Mouse (Mus musculus): Measurements from ENCODE around the gene Abcg4.

Gene Abcg4

DNA sequence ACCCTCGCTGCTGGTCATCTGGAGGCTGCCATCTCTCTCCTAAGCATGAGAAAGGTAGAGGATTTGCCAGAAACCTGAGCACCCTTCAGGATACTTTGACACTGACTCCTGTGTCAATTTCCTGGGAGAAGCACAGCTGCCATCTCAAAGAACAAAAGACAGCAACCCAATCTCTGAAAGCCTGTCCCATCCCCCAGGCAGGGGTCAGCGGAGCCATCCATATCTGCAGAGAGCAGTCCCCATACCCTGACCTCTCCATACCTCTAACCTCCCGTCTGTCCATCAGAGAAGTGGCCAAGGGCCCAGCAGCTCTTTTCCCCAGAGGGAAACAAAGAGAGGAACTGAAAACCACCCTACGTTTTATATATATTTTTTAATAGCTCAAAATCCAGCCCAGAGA lies 51.8 kb downstream of the Abcg4 start:
- DNase-seq, result no peak

DNA sequence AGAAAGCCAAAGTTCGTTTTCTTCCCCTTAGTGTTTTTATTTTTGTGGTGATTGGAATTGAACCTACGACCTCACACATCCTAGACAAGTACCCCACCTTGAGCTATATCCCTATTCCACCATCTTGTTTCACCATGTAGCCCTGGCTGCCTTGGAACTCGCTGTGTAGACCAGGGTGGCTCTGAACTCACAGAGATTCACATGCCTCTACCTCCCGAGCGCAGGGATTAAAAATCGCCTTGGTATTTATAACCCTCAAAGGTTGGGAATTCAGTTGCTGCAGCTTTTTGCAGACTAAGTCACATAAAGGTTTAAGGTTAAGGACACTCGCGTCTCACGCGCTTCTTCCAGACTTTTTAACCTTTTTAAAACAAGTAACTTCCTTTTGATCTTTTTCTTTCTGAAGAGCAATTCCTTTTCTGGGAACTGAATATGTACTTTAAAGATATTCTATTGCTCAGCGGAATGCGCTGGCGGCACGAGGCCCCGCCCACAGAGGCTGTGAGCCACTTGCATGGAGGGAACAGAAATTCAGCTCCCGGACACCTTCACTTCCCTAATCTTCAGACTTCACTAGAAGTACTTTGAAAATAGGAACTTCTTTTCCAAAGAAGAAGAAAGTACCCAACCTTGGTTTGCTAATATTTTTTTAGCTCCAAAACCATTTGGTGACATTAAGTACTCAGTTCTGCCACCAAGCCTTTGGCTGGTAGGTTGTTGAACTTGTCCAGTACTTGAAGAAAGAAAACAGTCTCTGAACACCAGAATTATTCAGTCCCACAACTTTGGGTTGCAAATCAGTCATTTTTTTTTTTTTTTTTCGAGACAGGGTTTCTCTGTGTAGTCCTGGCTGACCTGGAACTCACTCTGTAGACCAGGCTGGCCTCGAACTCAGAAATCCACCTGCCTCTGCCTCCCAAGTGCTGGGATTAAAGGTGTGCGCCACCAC lies 53.7 kb downstream of the Abcg4 start:
- peak; percentile 66 to 78 for DNase-seq

DNA sequence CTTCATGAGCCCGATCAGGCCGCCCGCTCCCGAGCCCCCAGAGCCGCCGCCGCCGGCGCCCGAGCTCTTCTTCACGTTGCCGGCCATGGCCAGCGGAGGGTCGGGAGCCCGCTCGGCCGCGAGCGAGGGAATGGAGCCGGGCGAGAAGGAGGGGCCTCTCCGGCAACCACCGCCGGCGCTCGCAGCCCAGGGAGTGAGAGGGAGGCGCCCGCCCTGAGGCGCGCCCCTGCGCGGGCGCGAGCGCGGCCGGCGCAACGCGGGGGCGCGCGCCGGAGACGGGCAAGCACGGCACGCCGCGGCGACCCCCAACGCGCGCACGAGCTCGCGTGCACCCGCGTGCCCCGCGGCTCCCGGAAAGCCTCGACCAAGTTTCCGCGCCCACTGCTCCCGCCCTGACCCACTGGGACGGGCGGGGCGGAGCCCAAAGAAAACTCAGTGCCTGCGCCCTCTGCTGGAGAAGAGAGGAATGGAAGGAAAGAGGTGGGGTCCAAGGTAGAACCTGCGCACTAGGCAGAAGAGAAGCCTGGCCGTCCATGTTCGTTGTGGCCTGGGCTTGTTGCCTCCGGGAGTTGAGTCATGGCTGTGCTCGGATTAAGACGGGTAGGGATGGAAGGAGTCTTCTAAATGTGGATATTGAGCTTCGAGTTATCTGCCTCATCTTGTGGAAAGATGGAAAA lies 54.5 kb downstream of the Abcg4 start, which contains the start of gene Cbl:
Gene Cbl, minus strand, starts transcription at position 248 of the 677 bp plus-strand sequence.
- DNase-seq, result peak; percentile 98 to 99

DNA sequence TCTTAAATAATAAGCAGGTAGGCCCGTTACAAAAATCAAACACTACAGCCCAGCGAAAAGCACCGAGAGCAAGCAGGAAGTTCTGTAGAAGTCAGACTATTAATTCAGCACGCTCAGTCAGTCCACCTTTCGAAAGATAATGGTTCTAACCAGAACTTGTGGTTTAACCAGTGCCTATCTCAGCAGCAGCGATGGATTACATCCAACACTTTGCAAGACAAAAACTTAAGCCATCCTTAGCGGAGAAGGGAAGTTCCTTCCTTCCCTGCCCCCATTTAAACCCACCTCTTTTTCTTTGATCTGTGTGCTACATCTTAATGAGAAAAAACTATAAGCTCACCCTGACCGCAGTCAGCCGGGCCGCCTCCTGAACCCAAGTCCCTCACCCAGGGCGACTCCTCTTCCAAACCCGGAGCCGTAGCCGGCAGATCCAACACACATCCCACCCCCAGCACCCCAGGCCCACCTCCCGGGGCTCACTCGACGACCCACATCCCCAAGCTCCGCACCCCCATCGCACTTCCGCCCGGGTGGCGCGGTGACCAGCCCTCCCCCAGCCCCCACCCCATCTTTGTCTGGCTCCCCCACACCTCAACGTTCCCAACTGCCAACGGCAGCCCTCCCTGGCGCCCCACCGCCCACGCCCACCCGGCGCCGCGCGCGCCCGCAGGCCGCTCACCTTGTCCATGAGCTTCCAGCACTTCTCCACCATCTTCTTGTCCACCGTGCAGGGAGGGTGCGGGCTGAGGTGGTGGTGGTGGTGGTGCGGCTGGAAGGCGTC lies 55.2 kb downstream of the Abcg4 start:
- DNase-seq, result no peak

DNA sequence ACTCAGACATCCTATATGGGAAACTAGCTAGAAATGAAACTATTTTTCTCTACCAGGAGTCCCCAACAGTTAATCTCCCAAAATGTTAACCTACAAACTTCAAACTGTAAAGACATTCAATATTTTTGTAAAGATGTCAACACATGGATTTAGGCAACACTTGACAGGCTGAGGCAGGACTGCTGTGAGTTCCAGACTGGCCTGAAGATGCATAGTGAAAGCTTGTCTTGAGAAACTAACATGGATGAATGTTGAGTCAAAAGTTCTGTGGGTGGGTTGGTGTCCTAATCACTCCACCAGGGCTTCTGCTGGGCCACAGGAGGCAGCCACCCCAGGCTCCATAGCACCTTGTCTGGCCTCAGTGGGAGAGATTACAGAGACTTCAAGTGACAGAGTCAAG lies 56.8 kb downstream of the Abcg4 start:
- DNase-seq, result no peak

DNA sequence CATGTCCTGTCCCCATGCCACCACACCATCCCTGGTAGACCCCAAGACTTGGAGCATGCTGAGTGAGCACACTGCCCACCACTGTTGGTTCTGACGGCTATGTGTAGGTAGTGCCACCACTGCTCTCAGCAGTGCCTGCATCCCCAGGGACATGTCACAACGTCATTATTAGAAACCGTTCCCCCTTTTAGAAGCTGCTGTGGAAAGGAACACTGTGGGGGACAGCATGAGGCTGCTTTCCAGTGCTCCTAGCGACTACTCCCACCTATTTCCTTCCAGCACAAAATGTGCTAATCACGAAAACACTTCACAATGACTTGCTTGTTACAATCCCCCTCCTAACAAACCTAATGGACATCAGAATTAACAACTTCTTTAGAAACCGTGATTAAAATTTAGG lies 62.4 kb downstream of the Abcg4 start:
- no peak for DNase-seq

Data from kidney, postnatal 25 days (tissue).